Mouse (Mus musculus): ENCODE data around the gene L3mbtl2. TPM values are rescaled to one million over a fixed set of nuclear protein-coding genes. Genes with fewer than 3 reads are reported as not detected.

Gene L3mbtl2
- polyA plus RNA-seq (2015; fragmentation: Nextera tagmentation; extraction: Ambion mirVana), result 20.1 and 20.7 TPM in 2 replicates

DNA sequence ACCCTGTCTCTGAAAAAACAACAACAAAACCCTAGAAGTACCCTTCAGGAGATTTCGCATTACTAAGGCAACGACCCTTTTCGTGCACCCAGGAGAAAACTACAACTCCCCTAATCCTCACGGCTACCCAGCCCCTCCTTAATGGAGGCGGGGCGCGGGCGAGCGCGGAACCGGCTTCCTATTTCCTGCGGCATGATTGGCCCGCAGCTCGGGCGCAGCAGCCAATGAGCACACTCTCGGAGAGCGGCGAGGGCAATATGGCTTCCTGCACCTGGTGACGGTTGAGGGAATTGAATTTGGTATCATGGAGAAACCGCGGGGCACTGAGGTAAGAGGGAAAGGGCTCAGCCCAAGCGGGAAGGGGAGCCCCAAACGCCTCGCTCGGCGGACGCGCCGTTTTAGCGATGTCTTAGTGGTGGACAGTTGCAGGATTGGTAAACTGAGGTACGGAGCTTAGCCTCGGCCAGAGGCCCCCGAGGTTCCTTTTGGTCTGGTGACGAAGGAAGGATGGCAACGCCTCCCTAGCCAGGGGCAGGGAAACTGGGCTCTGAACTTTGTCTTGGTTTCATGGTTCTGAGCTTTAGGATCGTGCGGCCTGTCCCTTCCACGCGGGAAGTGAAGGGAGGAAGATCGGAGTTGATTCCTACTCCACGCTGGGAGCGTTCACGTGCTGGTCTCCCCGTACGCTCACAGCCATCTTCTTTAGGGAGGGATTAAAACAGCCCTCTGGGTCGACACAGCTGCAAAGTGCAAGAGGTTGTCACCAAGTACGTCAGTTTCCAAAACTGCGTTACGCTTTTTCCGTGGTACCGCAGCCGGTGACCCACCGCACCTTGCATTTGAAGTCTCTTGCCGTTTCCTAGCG lies at the start of gene L3mbtl2:
TSS of gene L3mbtl2 (plus strand) at position 193 of the 865 bp plus-strand sequence.
- WGBS, result under 1% methylated on average over 55 of the region's 55 CpGs
- Histone ChIP-seq H3K4me2 (peak within 1 kb of the TSS; percentile 87), H3K4me1 (peaks cover 10% of the 10 kb centered on the region), H3K9ac (peak within 1 kb of the TSS; percentile 81), H3K9me3 (no peaks in the 10 kb centered on the region), H3K27me3 (no peaks in the 10 kb centered on the region), H3K4me3 (peak within 1 kb of the TSS; percentile 91), H3K27ac (peak within 1 kb of the TSS; percentile 39; the same call in 1 of the 2 replicates), H3K36me3 (peaks cover 20% of the 10 kb centered on the region)
- peak; percentile 98 for ATAC-seq (ENCODE audit: insufficient number of reproducible peaks, insufficient read depth, low FRiP score, low TSS enrichment, low read depth)

DNA sequence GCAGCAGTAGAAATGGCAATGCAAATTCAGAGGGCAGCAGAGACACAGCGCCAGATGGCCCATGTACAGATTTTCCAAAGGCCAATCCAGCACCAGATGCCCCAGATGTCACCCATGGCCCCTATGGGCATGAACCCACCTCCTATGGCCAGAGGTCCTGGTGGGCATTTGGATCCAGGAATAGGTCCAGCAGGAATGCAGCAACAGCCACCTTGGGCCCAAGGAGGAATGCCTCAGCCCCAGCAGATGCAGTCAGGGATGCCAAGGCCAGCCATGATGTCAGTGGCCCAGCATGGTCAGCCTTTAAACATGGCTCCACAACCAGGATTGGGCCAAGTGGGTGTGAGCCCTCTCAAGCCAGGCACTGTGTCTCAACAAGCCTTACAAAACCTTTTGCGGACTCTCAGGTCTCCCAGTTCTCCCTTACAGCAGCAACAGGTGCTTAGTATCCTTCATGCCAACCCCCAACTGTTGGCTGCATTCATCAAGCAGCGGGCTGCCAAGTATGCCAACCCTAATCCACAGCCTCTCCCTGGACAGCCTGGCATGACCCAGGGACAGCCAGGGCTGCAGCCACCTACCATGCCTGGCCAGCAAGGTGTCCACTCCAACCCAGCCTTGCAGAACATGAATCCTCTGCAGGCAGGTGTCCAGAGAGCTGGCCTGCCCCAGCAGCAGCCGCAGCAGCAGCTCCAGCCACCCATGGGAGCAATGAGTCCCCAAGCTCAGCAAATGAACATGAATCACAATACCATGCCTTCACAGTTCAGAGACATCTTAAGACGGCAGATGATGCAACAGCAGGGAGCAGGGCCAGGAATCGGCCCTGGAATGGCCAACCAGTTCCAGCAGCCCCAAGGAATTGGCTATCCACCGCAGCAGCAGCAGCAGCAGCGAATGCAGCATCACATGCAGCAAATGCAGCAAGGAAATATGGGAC lies 13.9 kb upstream of the L3mbtl2 start:
- Histone ChIP-seq H3K9ac (no peak overlapping the region), H3K4me3 (no peak overlapping the region), H3K9me3 (no peaks in the 10 kb centered on the region), H3K27me3 (no peaks in the 10 kb centered on the region), H3K27ac (no peak overlapping the region), H3K4me2 (no peak overlapping the region), H3K4me1 (no peaks in the 10 kb centered on the region), H3K36me3 (peaks cover 72% of the 10 kb centered on the region)
- 95% methylated on average over 8 of the region's 8 CpGs for WGBS
- no peak for ATAC-seq (ENCODE audit: insufficient number of reproducible peaks, insufficient read depth, low FRiP score, low TSS enrichment, low read depth)

DNA sequence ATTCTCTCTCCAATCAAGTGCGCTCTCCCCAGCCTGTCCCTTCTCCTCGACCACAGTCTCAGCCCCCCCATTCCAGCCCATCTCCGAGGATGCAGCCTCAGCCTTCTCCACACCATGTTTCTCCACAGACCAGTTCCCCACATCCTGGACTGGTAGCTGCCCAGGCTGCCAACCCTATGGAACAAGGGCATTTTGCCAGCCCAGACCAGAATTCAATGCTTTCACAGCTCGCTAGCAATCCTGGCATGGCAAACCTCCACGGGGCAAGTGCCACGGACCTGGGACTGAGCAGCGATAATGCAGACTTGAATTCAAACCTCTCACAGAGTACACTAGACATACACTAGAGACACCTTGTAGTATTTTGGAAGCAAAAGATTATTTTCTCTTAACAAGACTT lies 13.1 kb upstream of the L3mbtl2 start:
- peaks cover 64% of the 10 kb centered on the region for H3K36me3 ChIP-seq
- H3K9ac ChIP-seq, result no peak overlapping the region
- 93% methylated on average over 7 of the region's 7 CpGs for WGBS
- H3K4me3 ChIP-seq, result no peak overlapping the region
- no peak overlapping the region for H3K27ac ChIP-seq
- H3K27me3 ChIP-seq, result no peaks in the 10 kb centered on the region
- no peak for ATAC-seq (ENCODE audit: insufficient number of reproducible peaks, insufficient read depth, low FRiP score, low TSS enrichment, low read depth)
- no peaks in the 10 kb centered on the region for H3K4me1 ChIP-seq
- no peaks in the 10 kb centered on the region for H3K9me3 ChIP-seq
- H3K4me2 ChIP-seq, result no peak overlapping the region

DNA sequence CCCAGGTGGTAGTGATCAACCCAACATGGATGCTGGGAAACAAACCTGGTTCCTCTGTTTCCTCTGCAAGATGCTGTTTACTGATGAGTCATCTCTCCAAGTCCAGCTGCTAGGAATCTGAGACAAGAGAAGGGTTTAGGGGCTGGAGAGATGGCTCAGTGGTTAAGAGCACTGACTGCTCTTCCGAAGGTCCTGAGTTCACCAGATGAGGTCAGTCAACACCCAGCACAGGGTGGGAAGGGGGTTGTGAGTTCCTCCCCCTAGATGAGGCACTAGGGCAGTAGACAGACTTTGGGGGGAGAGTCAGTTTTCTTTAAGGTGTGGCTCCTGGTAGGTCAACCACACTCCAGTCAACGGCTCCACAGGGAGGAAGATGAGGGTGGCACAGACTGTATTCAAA lies 2.0 kb upstream of the L3mbtl2 start:
- H3K9me3 ChIP-seq, result no peaks in the 10 kb centered on the region
- H3K9ac ChIP-seq, result no peak overlapping the region
- 89% methylated on average over 2 of the region's 2 CpGs for WGBS
- H3K4me3 ChIP-seq, result no peak overlapping the region
- ATAC-seq (ENCODE audit: insufficient number of reproducible peaks, insufficient read depth, low FRiP score, low TSS enrichment, low read depth), result no peak
- H3K36me3 ChIP-seq, result no peaks in the 10 kb centered on the region
- peaks cover 10% of the 10 kb centered on the region for H3K4me1 ChIP-seq
- H3K4me2 ChIP-seq, result no peak overlapping the region
- H3K27me3 ChIP-seq, result no peaks in the 10 kb centered on the region
- no peak overlapping the region for H3K27ac ChIP-seq

DNA sequence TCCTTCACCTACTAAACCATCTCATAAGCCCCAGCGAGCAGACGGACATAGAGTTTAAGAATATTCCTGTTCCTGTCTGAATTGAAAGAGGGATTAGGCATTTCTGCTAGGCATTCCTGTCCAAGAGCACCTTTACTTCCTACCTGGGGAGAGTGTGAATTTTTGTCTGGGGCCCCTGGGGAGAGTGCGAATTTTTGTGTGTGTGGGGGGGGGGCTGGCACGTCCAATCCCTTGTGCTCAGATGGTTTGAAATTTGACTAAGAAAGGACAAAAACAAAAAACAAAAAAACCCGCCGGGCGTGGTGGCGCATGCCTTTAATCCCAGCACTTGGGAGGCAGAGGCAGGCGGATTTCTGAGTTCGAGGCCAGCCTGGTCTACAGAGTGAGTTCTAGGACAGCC lies 408 bp upstream of the L3mbtl2 start:
- no peak overlapping the region for H3K9ac ChIP-seq
- WGBS, result 71% methylated on average over 10 of the region's 10 CpGs
- peaks cover 10% of the 10 kb centered on the region for H3K4me1 ChIP-seq
- no peak overlapping the region for H3K27ac ChIP-seq
- H3K36me3 ChIP-seq, result peaks cover 14% of the 10 kb centered on the region
- H3K9me3 ChIP-seq, result no peaks in the 10 kb centered on the region
- H3K4me2 ChIP-seq, result peak overlapping the region; percentile 87
- H3K4me3 ChIP-seq, result peak overlapping the region; percentile 91
- no peaks in the 10 kb centered on the region for H3K27me3 ChIP-seq
- no peak for ATAC-seq (ENCODE audit: insufficient number of reproducible peaks, insufficient read depth, low FRiP score, low TSS enrichment, low read depth)

DNA sequence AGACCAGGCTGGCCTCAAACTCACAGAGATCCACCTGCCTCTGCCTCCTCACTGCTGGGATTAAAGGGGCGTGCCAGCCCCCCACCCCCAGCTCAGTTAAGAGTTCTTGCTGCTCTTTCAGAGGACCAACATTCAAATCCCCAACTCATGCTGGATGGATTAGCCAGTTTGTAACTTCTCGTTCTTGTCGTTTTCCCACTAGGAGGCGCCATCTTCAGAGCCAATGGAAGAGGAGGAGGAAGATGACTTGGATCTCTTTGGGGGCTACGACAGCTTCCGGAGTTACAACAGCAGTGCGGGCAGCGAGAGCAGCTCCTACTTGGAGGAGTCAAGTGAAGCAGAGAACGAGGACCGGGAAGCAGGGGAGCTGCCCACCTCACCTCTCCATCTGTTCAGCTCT lies 3.3 kb downstream of the L3mbtl2 start:
- H3K4me3 ChIP-seq, result no peak overlapping the region
- peaks cover 42% of the 10 kb centered on the region for H3K36me3 ChIP-seq
- H3K4me1 ChIP-seq, result peaks cover 10% of the 10 kb centered on the region
- no peak overlapping the region for H3K27ac ChIP-seq
- no peak overlapping the region for H3K9ac ChIP-seq
- 88% methylated on average over 10 of the region's 10 CpGs for WGBS
- ATAC-seq (ENCODE audit: insufficient number of reproducible peaks, insufficient read depth, low FRiP score, low TSS enrichment, low read depth), result no peak
- no peaks in the 10 kb centered on the region for H3K27me3 ChIP-seq
- H3K4me2 ChIP-seq, result no peak overlapping the region
- H3K9me3 ChIP-seq, result no peaks in the 10 kb centered on the region

DNA sequence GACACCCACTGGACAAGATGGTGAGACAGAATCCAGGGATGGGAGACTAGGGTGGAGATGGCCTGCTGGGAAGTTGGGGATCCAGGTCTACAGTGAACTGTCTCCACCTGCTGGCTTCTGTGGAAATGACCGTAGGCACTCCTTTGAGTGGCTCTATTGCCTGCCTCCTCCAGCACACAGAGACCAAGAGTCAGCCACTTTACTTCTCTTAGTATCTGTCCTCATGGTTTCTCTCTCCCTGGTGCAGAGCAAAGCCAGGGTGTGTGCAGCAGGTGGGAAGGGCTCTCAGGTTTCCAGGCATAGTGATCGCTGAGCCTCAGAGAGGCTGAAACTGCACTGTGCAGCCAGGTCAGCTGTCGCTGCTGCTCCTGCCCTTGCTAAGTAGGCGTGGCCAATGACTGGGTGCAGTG lies 6.5 kb downstream of the L3mbtl2 start:
- Histone ChIP-seq H3K27ac (no peak overlapping the region), H3K4me3 (no peak overlapping the region), H3K27me3 (no peaks in the 10 kb centered on the region), H3K9me3 (no peaks in the 10 kb centered on the region), H3K4me2 (no peak overlapping the region), H3K9ac (no peak overlapping the region), H3K4me1 (peaks cover 1% of the 10 kb centered on the region; the same call in 1 of the 2 replicates), H3K36me3 (peaks cover 63% of the 10 kb centered on the region)
- WGBS, result 82% methylated on average over 4 of the region's 4 CpGs
- 0 out of 2 replicates have a peak, but pooled peaks have one; percentile 26 for ATAC-seq (ENCODE audit: insufficient number of reproducible peaks, insufficient read depth, low FRiP score, low TSS enrichment, low read depth)

DNA sequence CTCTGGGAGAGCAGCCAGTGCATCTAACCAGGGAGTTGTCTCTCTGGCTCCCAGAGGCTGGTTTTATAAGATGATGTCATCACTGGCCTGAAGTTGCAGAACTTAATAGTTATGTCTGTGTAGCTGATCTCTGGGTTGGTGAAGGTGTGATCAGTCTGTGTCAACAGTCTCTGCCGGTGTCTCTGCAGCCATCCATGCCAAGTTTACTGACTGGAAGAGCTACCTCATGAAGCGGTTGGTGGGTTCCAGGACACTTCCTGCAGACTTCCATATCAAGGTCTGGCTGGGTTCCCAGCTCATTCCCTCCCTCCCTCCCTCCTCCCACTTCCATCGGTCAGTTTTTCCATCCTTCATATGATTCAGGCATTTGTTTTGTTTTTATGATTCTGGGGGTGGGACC lies 12.9 kb downstream of the L3mbtl2 start:
- Histone ChIP-seq H3K36me3 (peaks cover 77% of the 10 kb centered on the region), H3K9ac (no peak overlapping the region), H3K9me3 (no peaks in the 10 kb centered on the region), H3K4me1 (no peaks in the 10 kb centered on the region; the same call in 1 of the 2 replicates), H3K27ac (no peak overlapping the region), H3K4me3 (no peak overlapping the region), H3K4me2 (no peak overlapping the region), H3K27me3 (no peaks in the 10 kb centered on the region)
- 90% methylated on average over 3 of the region's 3 CpGs for WGBS
- ATAC-seq (ENCODE audit: insufficient number of reproducible peaks, insufficient read depth, low FRiP score, low TSS enrichment, low read depth), result no peak

DNA sequence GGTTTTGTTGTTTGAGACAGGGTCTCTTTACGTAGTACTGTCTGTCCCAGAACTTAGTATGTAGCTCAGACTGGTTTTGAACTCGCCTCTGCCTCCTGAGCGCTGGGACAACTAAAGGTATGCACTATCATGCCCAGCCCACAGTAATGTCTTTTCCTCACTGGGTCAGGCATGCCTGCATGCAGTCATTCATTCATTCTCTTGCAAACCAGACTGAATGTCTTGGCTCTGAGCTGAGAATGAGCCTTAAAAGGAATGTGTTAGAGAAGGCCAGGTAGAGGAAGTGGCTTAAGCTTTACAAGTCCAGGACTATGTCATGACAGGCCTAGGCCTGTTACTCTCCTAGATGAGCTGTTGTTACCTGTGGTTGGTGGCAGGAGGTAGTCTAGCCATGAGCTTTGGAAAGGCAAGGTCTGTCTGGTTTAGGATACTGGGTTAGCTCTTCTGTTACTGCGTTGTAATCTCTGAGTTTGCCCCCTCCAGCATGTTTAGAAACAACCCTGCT lies 16.7 kb downstream of the L3mbtl2 start:
- WGBS, result 93% methylated on average over 4 of the region's 4 CpGs
- Histone ChIP-seq H3K9me3 (no peaks in the 10 kb centered on the region), H3K27ac (no peak overlapping the region), H3K4me1 (no peaks in the 10 kb centered on the region; the same call in 1 of the 2 replicates), H3K27me3 (no peaks in the 10 kb centered on the region), H3K4me2 (no peak overlapping the region), H3K9ac (no peak overlapping the region), H3K4me3 (no peak overlapping the region), H3K36me3 (peaks cover 91% of the 10 kb centered on the region)
- ATAC-seq (ENCODE audit: insufficient number of reproducible peaks, insufficient read depth, low FRiP score, low TSS enrichment, low read depth), result no peak

DNA sequence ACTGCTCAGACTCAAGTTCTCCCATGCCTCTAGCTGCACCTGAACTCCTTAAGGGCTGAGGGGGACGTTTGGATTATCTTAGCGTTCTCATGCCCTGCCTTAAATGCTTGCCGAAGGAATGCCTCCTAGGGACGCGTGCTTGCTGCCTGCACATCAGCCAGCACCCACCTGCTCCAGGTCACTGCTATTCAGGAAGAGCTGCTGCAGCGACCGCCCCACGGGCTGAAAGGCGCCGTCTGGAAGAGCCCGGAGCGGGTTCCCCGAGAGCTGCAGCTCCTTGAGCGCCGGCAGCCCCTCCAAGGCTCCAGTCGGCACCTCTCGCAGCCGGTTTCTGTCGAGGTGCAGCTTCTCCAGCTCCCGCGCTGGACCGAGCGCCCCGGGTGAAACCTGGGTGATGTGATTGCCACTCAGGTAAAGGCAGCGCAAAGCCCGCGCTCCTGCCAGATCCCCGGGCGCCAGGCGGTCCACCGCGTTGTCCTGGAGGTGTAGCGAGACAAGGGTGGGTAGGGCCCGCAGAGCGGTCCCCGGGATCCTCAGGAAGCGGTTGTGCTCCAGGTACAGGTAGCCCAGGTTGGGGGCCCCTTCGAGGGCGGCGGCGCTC lies 29.8 kb downstream of the L3mbtl2 start:
- peaks cover 58% of the 10 kb centered on the region for H3K27me3 ChIP-seq
- peak overlapping the region; percentile 66 for H3K4me3 ChIP-seq
- H3K9me3 ChIP-seq, result no peaks in the 10 kb centered on the region
- peak overlapping the region; percentile 98 for H3K4me2 ChIP-seq
- 0 out of 2 replicates have a peak, but pooled peaks have one; percentile 2 for ATAC-seq (ENCODE audit: insufficient number of reproducible peaks, insufficient read depth, low FRiP score, low TSS enrichment, low read depth)
- 4% methylated on average over 41 of the region's 41 CpGs for WGBS
- H3K4me1 ChIP-seq, result peaks cover 22% of the 10 kb centered on the region
- H3K9ac ChIP-seq, result peak overlapping the region; percentile 81
- H3K36me3 ChIP-seq, result peaks cover 2% of the 10 kb centered on the region
- no peak overlapping the region for H3K27ac ChIP-seq

All from embryonic facial prominence, embryonic 13.5 days (tissue).